Comparison of ENCODE assay signal across 12 mouse cellular contexts in genomic region chr3:97776195-97776594, GRCm38 (mm10).
A peak's percentile ranks its signal among the peaks of the same experiment; 100 is the strongest.
DNase-seq lines count a peak whose midpoint lies in the region; ATAC-seq and TF ChIP-seq lines count a peak whose summit lies in the region.
"Had no signal": no experiment of that assay in that cellular context is flagged by ENCODE, and none has a peak within 500 bp of the region (broad histone marks: within the 10 kb centered on the region; RNA-seq: fewer than 3 reads in every experiment).

No protein-coding gene starts in this region.

- no peaks in the 10 kb centered on the region for H3K36me3 ChIP-seq in embryonic facial prominence, embryonic 11.5 days (replicated peaks; ENCODE audit: control insufficient read depth, insufficient read depth, low read depth, low read length)
- no peaks in the 10 kb centered on the region for H3K36me3 ChIP-seq in embryonic facial prominence, embryonic 10.5 days (replicated peaks)
- no peaks in the 10 kb centered on the region for H3K36me3 ChIP-seq in kidney, postnatal 0 days (ENCODE audit: insufficient read depth, low read length)
- H3K36me3 ChIP-seq in intestine, embryonic 15.5 days: no peaks in the 10 kb centered on the region

- no peak overlapping the region for H3K27ac ChIP-seq in embryonic facial prominence, embryonic 11.5 days (replicated peaks; ENCODE audit: low read depth, low read length)
- H3K27ac ChIP-seq in embryonic facial prominence, embryonic 10.5 days (replicated peaks): no peak overlapping the region
- H3K27ac ChIP-seq in kidney, postnatal 0 days: no peak overlapping the region
- H3K27ac ChIP-seq in intestine, embryonic 15.5 days: no peak overlapping the region

- no peak for ATAC-seq in embryonic facial prominence, embryonic 11.5 days (replicated peaks; ENCODE audit: insufficient number of reproducible peaks, low FRiP score, low TSS enrichment, low read depth)
- ATAC-seq in kidney, postnatal 0 days (replicated peaks; ENCODE audit: low FRiP score, low read depth): no peak
- ATAC-seq in intestine, embryonic 15.5 days: peak; percentile 63; the same call in 1 of the 2 replicates
- ATAC-seq: inflammation-experienced regulatory T-cells, adult 6 months had no signal

- H3K4me1 ChIP-seq in embryonic facial prominence, embryonic 11.5 days (ENCODE audit: control insufficient read depth, insufficient read depth, low read length): no peaks in the 10 kb centered on the region
- no peaks in the 10 kb centered on the region for H3K4me1 ChIP-seq in embryonic facial prominence, embryonic 10.5 days
- no peaks in the 10 kb centered on the region for H3K4me1 ChIP-seq in kidney, postnatal 0 days (replicated peaks; ENCODE audit: insufficient read depth, low read length)
- H3K4me1 ChIP-seq in intestine, embryonic 15.5 days (replicated peaks): no peaks in the 10 kb centered on the region

- no peaks in the 10 kb centered on the region for H3K27me3 ChIP-seq in embryonic facial prominence, embryonic 11.5 days (ENCODE audit: control insufficient read depth, insufficient read depth, low read length)
- no peaks in the 10 kb centered on the region; the same call in 1 of the 2 replicates for H3K27me3 ChIP-seq in embryonic facial prominence, embryonic 10.5 days (replicated peaks; ENCODE audit: low read depth, poor library complexity, severe bottlenecking)
- no peaks in the 10 kb centered on the region for H3K27me3 ChIP-seq in kidney, postnatal 0 days (ENCODE audit: insufficient read depth, low read length)
- no peaks in the 10 kb centered on the region for H3K27me3 ChIP-seq in intestine, embryonic 15.5 days (replicated peaks)
- H3K27me3 ChIP-seq: heart, embryonic 12.5 days had no signal

- no peaks in the 10 kb centered on the region for H3K9me3 ChIP-seq in embryonic facial prominence, embryonic 11.5 days (replicated peaks; ENCODE audit: control insufficient read depth, low read length)
- no peaks in the 10 kb centered on the region for H3K9me3 ChIP-seq in embryonic facial prominence, embryonic 10.5 days
- no peaks in the 10 kb centered on the region for H3K9me3 ChIP-seq in kidney, postnatal 0 days (replicated peaks; ENCODE audit: low read length)
- no peaks in the 10 kb centered on the region for H3K9me3 ChIP-seq in intestine, embryonic 15.5 days
- H3K9me3 ChIP-seq: heart, embryonic 12.5 days had no signal

- no peak overlapping the region for H3K4me2 ChIP-seq in embryonic facial prominence, embryonic 11.5 days (ENCODE audit: low read depth, low read length)
- 0 out of 2 replicates have a peak overlapping the region, but pooled peaks have one; percentile 15 for H3K4me2 ChIP-seq in kidney, postnatal 0 days (ENCODE audit: low read length)
- H3K4me2 ChIP-seq in intestine, embryonic 15.5 days (replicated peaks): no peak overlapping the region
- H3K4me2 ChIP-seq: heart, embryonic 12.5 days had no signal

- no peak overlapping the region for H3K9ac ChIP-seq in embryonic facial prominence, embryonic 11.5 days (replicated peaks; ENCODE audit: low read length)
- no peak overlapping the region for H3K9ac ChIP-seq in kidney, postnatal 0 days (ENCODE audit: low read depth, low read length)
- no peak overlapping the region for H3K9ac ChIP-seq in intestine, embryonic 15.5 days
- H3K9ac ChIP-seq: heart, embryonic 12.5 days had no signal

- DNase-seq in embryonic facial prominence, embryonic 11.5 days (ENCODE audit: low spot score): peak; percentile 35
- no peak for DNase-seq in embryonic facial prominence, embryonic 10.5 days (ENCODE audit: low spot score)
- peak; percentile 75 for DNase-seq in kidney, postnatal 0 days (ENCODE audit: low spot score)
- no peak for DNase-seq in kidney, postnatal 25 days
- peak; percentile 36 for DNase-seq in 3T3-L1 (ENCODE audit: low read depth, low spot score)
- DNase-seq in cerebellum, postnatal 14 days: no peak
- DNase-seq in gastrocnemius, postnatal 4 days (ENCODE audit: low spot score in 2 of 2): no peak
- DNase-seq: cerebellum, adult 8-10 months; gastrocnemius, adult 2 months had no signal

- 54% methylated on average over 4 of the region's 4 CpGs for WGBS in embryonic facial prominence, embryonic 11.5 days
- 58% methylated on average over 4 of the region's 4 CpGs for WGBS in embryonic facial prominence, embryonic 10.5 days
- WGBS in kidney, postnatal 0 days: 41% methylated on average over 4 of the region's 4 CpGs
- WGBS in intestine, embryonic 15.5 days: 28% methylated on average over 4 of the region's 4 CpGs

- H3K4me3 ChIP-seq in embryonic facial prominence, embryonic 11.5 days (ENCODE audit: low read depth, low read length): no peak overlapping the region
- H3K4me3 ChIP-seq in embryonic facial prominence, embryonic 10.5 days: no peak overlapping the region
- no peak overlapping the region for H3K4me3 ChIP-seq in kidney, postnatal 0 days (replicated peaks; ENCODE audit: low read depth, low read length)
- no peak overlapping the region for H3K4me3 ChIP-seq in intestine, embryonic 15.5 days (replicated peaks)
- H3K4me3 ChIP-seq: gastrocnemius, adult 2 months; heart, embryonic 12.5 days had no signal

- TF ChIP-seq CTCF in kidney, postnatal 0 days (IDR thresholded peaks at IDR 0.05; ENCODE audit: low read depth): no peak

Comparison
In these comparisons a context has a peak if more than half of its experiments do, and no peak if none do; other contexts are left out.
1. DNase-seq: peak in embryonic facial prominence, embryonic 11.5 days (single experiment), kidney, postnatal 0 days (single experiment) and 3T3-L1 (single experiment); none in embryonic facial prominence, embryonic 10.5 days (single experiment), kidney, postnatal 25 days (0 of 2), cerebellum, postnatal 14 days (0 of 2) and gastrocnemius, postnatal 4 days (0 of 2).